Mouse (Mus musculus): Measurements from ENCODE around the gene Atp7b. TPM values are rescaled to one million over a fixed set of nuclear protein-coding genes. Genes with fewer than 3 reads are reported as not detected.
A peak's percentile ranks its signal among the peaks of the same experiment; 100 is the strongest.

Gene Atp7b
- polyA plus RNA-seq, 1 experiment from 2014 or later, result 1.9 TPM

DNA sequence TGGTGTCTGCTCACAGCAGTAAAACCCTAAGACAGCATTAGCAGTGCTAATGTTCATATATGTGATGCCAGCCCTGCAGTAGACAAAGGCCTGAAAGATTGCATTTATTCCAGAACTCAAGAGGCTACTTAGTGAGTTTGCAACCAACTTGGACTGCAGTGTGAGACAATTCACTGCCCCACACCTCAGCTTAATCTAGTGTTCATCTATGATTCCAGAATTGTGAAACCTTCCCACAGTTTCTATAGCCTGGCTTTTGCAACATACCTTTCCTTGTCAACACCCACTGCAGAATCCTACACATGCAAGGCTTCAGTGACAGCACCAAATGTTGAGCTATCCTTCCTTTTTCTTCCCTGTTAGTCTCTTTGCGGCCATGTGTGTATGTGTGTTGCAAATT is 93.5 kb downstream of the Atp7b start:
- 86% methylated on average over 1 of the region's 1 CpGs for WGBS
- H3K4me2 ChIP-seq, result no peak overlapping the region
- H3K27me3 ChIP-seq (ENCODE audit: insufficient read depth, low read length), result no peaks in the 10 kb centered on the region
- no peak overlapping the region for H3K27ac ChIP-seq (ENCODE audit: low read depth)
- DNase-seq, result no peak
- H3K9ac ChIP-seq, result no peak overlapping the region
- H3K9me3 ChIP-seq (ENCODE audit: low read depth, low read length), result no peaks in the 10 kb centered on the region
- ATAC-seq (ENCODE audit: insufficient read depth), result no peak
- no peak overlapping the region for H3K4me3 ChIP-seq (ENCODE audit: low read depth, low read length)
- no peaks in the 10 kb centered on the region for H3K36me3 ChIP-seq (ENCODE audit: insufficient read depth)
- no peak for TF ChIP-seq CTCF (IDR thresholded peaks at IDR 0.05; ENCODE audit: low read depth)
- no peaks in the 10 kb centered on the region for H3K4me1 ChIP-seq (ENCODE audit: insufficient read depth)

DNA sequence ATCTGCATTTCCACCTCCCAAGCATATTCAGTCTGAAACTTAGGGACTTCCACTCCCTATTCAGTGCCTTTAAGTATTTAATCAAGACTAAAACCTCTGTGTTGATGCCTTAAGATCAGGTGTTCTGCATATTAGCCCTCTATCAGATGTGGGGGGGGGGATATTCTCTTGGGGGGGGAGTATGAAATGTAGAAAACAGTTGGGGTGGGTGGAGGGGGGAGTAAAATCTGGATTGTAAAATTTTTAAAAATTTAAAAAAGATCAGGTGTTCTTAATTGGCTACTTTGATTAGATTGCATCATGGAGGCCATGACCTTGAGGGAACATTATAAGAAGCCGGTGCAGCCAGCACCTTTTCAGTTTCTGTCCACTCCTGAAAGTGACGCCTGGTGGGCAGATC is 101.7 kb downstream of the Atp7b start, which contains the start of gene Fam90a1a:
Gene Fam90a1a, plus strand, starts transcription at position 301 of the 400 bp plus-strand sequence.
- no peaks in the 10 kb centered on the region for H3K9me3 ChIP-seq (ENCODE audit: low read depth, low read length)
- no peak within 1 kb of the TSS for H3K4me3 ChIP-seq (ENCODE audit: low read depth, low read length)
- no peak for ATAC-seq (ENCODE audit: insufficient read depth)
- no peak within 1 kb of the TSS for H3K4me2 ChIP-seq
- DNase-seq, result no peak
- 78% methylated on average over 2 of the region's 2 CpGs for WGBS
- no peak for TF ChIP-seq CTCF (IDR thresholded peaks at IDR 0.05; ENCODE audit: low read depth)
- H3K4me1 ChIP-seq (ENCODE audit: insufficient read depth), result no peaks in the 10 kb centered on the region
- no peak within 1 kb of the TSS for H3K9ac ChIP-seq
- H3K27me3 ChIP-seq (ENCODE audit: insufficient read depth, low read length), result no peaks in the 10 kb centered on the region
- no peak within 1 kb of the TSS for H3K27ac ChIP-seq (ENCODE audit: low read depth)
- H3K36me3 ChIP-seq (ENCODE audit: insufficient read depth), result no peaks in the 10 kb centered on the region

DNA sequence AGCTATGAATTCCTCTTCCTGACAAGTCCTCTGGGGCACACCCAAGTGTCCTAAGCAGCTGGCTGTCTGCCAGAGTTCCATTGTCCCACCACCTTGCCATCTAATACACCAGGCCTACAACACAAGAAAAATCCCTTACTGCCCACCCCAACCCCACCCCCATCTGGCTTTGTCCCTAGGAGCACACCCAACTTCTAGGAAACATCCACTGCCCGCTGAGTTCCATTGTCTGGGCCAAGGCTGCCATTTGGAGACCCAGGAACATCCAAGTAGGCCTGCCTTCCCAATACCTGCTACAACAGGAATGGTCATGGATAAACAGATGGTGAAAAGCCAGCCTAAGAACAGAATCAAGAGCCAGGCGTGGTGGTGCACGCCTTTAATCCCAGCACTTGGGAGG is 103.8 kb downstream of the Atp7b start:
- Histone ChIP-seq H3K9ac (no peak overlapping the region), H3K9me3 (ENCODE audit: low read depth, low read length) (no peaks in the 10 kb centered on the region), H3K27ac (ENCODE audit: low read depth) (no peak overlapping the region), H3K4me1 (ENCODE audit: insufficient read depth) (no peaks in the 10 kb centered on the region), H3K4me2 (no peak overlapping the region), H3K27me3 (ENCODE audit: insufficient read depth, low read length) (no peaks in the 10 kb centered on the region), H3K36me3 (ENCODE audit: insufficient read depth) (no peaks in the 10 kb centered on the region), H3K4me3 (ENCODE audit: low read depth, low read length) (no peak overlapping the region)
- ATAC-seq (ENCODE audit: insufficient read depth), result no peak
- WGBS, result 84% methylated on average over 3 of the region's 3 CpGs
- TF ChIP-seq CTCF (IDR thresholded peaks at IDR 0.05; ENCODE audit: low read depth), result no peak
- no peak for DNase-seq

DNA sequence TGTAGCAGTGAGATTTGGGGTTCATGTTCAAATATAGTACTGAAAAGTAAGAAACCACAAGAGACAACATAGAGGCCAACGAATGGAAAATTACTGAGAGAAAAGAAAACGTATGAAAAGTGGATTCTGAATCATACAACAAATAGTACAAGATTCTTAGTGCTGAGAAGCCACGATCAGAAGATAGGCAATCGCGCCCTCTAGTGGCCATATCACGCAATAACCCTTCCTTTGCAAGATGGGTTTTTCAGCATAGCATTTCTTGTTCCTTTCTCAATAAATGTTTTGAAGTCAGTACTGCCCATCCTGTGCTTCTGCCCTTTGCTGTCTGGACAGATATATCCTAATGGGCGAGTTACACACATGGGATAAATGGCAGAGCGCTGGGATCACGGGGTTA is 104.8 kb downstream of the Atp7b start:
- Histone ChIP-seq H3K36me3 (ENCODE audit: insufficient read depth) (no peaks in the 10 kb centered on the region), H3K4me3 (ENCODE audit: low read depth, low read length) (no peak overlapping the region), H3K27me3 (ENCODE audit: insufficient read depth, low read length) (no peaks in the 10 kb centered on the region), H3K9ac (no peak overlapping the region), H3K4me2 (no peak overlapping the region), H3K9me3 (ENCODE audit: low read depth, low read length) (no peaks in the 10 kb centered on the region), H3K27ac (ENCODE audit: low read depth) (no peak overlapping the region), H3K4me1 (ENCODE audit: insufficient read depth) (no peaks in the 10 kb centered on the region)
- peak; percentile 82 for TF ChIP-seq CTCF (IDR thresholded peaks at IDR 0.05; ENCODE audit: low read depth)
- DNase-seq (peak; percentile 82), ATAC-seq (ENCODE audit: insufficient read depth) (no peak)
- WGBS, result 6% methylated on average over 9 of the region's 9 CpGs

DNA sequence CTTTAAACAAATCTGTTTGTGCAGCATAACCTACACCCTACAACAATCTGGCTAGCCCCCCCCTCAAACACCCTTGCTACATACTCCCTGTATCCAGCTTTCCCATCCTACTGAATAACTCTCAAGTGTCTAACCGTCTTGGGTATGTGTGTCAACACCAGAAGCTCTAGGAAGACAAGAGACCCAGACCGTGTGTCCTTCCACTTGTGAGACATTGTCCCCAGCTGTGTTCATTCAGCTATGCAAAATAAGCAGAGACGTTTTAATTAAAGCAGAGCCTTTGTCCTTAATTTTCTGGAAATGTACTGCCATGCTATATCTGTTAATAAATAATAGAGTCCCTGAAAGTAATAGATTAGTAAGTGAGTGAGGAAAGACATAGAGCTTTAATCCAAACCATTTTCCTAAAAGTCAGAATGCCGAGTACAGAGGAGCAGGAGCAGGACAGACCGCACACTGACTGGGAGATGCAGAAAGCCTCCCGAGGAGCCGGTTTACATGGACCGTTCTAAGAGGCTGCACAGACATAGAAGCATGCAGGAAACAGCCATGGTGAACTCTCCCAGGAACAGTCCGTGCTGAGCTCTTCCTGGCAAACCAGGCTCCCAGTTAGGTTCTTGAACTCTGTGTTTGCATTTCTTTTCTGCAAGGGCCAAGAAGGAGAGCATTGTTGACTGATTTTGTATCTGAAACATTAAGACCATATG is 112.6 kb downstream of the Atp7b start:
- no peak for TF ChIP-seq CTCF (IDR thresholded peaks at IDR 0.05; ENCODE audit: low read depth)
- H3K4me2 ChIP-seq, result no peak overlapping the region
- no peak overlapping the region for H3K9ac ChIP-seq
- H3K36me3 ChIP-seq (ENCODE audit: insufficient read depth), result no peaks in the 10 kb centered on the region
- H3K9me3 ChIP-seq (ENCODE audit: low read depth, low read length), result no peaks in the 10 kb centered on the region
- 58% methylated on average over 9 of the region's 9 CpGs for WGBS
- no peaks in the 10 kb centered on the region for H3K27me3 ChIP-seq (ENCODE audit: insufficient read depth, low read length)
- no peak overlapping the region for H3K4me3 ChIP-seq (ENCODE audit: low read depth, low read length)
- no peaks in the 10 kb centered on the region for H3K4me1 ChIP-seq (ENCODE audit: insufficient read depth)
- DNase-seq (no peak), ATAC-seq (ENCODE audit: insufficient read depth) (no peak)
- H3K27ac ChIP-seq (ENCODE audit: low read depth), result no peak overlapping the region

DNA sequence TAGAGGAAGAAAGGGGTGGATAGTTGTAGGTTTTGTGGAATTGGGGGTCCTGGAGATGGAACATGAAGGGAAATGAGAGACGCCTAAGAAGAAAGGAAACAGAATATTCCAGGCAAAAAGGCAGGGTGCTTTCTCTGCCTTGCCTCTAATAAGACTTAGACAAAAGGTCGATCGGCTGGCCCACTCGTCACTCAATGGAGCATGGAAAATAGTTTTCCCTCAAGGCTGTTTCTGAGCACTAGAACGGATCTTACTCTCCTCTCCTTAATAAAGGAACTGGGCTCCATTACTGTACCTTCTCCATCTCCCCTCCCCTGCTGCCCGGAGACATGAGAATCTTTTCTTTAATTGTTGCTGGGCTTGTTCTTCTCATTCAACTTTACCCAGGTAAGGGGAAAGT is 113.6 kb downstream of the Atp7b start, which contains the start of gene Defb13:
Gene Defb13, plus strand, starts transcription at position 301 of the 400 bp plus-strand sequence.
- no peaks in the 10 kb centered on the region for H3K36me3 ChIP-seq (ENCODE audit: insufficient read depth)
- H3K9me3 ChIP-seq (ENCODE audit: low read depth, low read length), result no peaks in the 10 kb centered on the region
- no peak within 1 kb of the TSS for H3K9ac ChIP-seq
- no peak for DNase-seq
- 83% methylated on average over 6 of the region's 6 CpGs for WGBS
- no peak within 1 kb of the TSS for H3K4me2 ChIP-seq
- ATAC-seq (ENCODE audit: insufficient read depth), result no peak
- no peak within 1 kb of the TSS for H3K27ac ChIP-seq (ENCODE audit: low read depth)
- no peaks in the 10 kb centered on the region for H3K27me3 ChIP-seq (ENCODE audit: insufficient read depth, low read length)
- no peak for TF ChIP-seq CTCF (IDR thresholded peaks at IDR 0.05; ENCODE audit: low read depth)
- H3K4me1 ChIP-seq (ENCODE audit: insufficient read depth), result no peaks in the 10 kb centered on the region
- H3K4me3 ChIP-seq (ENCODE audit: low read depth, low read length), result no peak within 1 kb of the TSS

Other genes starting within 250 kb of the Atp7b start
- gene Defb50, start 236.8 kb downstream of the Atp7b start, polyA plus RNA-seq (2014; fragmentation: Nextera tagmentation; extraction: Ambion mirVana), result not detected in 2 replicates
- gene Defb2, start 220.4 kb downstream of the Atp7b start, polyA plus RNA-seq (2014; fragmentation: Nextera tagmentation; extraction: Ambion mirVana), result not detected in 2 replicates
- gene Defb10, start 201.4 kb downstream of the Atp7b start, polyA plus RNA-seq (2014; fragmentation: Nextera tagmentation; extraction: Ambion mirVana), result not detected in 2 replicates
- not detected in 2 replicates for gene Defb9, start 174.9 kb downstream of the Atp7b start, polyA plus RNA-seq (2014; fragmentation: Nextera tagmentation; extraction: Ambion mirVana)
- gene Defb11, start 153.9 kb downstream of the Atp7b start, polyA plus RNA-seq (2014; fragmentation: Nextera tagmentation; extraction: Ambion mirVana), result not detected in 2 replicates
- not detected in 2 replicates for gene Defb15, start 127.6 kb downstream of the Atp7b start, polyA plus RNA-seq (2014; fragmentation: Nextera tagmentation; extraction: Ambion mirVana)
- not detected in 2 replicates for gene Defb35, start 122.0 kb downstream of the Atp7b start, polyA plus RNA-seq (2014; fragmentation: Nextera tagmentation; extraction: Ambion mirVana)
- not detected in 2 replicates for gene Defb13, start 113.5 kb downstream of the Atp7b start, polyA plus RNA-seq (2014; fragmentation: Nextera tagmentation; extraction: Ambion mirVana)
- gene Fam90a1a, start 101.6 kb downstream of the Atp7b start, polyA plus RNA-seq (2014; fragmentation: Nextera tagmentation; extraction: Ambion mirVana), result not detected in 2 replicates
- not detected in 2 replicates for gene Ccdc70, start 90.5 kb downstream of the Atp7b start, polyA plus RNA-seq (2014; fragmentation: Nextera tagmentation; extraction: Ambion mirVana)
- 27.6 and 34.4 TPM in 2 replicates for gene Alg11, start 416 bp upstream of the Atp7b start, polyA plus RNA-seq (2014; fragmentation: Nextera tagmentation; extraction: Ambion mirVana)
- gene Nek5, start 64.7 kb upstream of the Atp7b start, polyA plus RNA-seq (2014; fragmentation: Nextera tagmentation; extraction: Ambion mirVana), result 0.26 and 0.27 TPM in 2 replicates
- 5.9 and 6.3 TPM in 2 replicates for gene Nek3, start 106.1 kb upstream of the Atp7b start, polyA plus RNA-seq (2014; fragmentation: Nextera tagmentation; extraction: Ambion mirVana)
- gene Ckap2, start 125.5 kb upstream of the Atp7b start, polyA plus RNA-seq (2014; fragmentation: Nextera tagmentation; extraction: Ambion mirVana), result 65.5 and 68.2 TPM in 2 replicates
- gene Vps36, start 132.5 kb upstream of the Atp7b start, polyA plus RNA-seq (2014; fragmentation: Nextera tagmentation; extraction: Ambion mirVana), result 52.1 and 55.6 TPM in 2 replicates
- gene Thsd1, start 167.0 kb upstream of the Atp7b start, polyA plus RNA-seq (2014; fragmentation: Nextera tagmentation; extraction: Ambion mirVana), result 32.5 and 33.6 TPM in 2 replicates
- not detected in 2 replicates for gene Tpte, start 223.1 kb upstream of the Atp7b start, polyA plus RNA-seq (2014; fragmentation: Nextera tagmentation; extraction: Ambion mirVana)

Measured in lung, embryonic 14.5 days (tissue).